Mouse (Mus musculus): ENCODE data around the gene Mrps2. TPM values are rescaled to one million over a fixed set of nuclear protein-coding genes. Genes with fewer than 3 reads are reported as not detected.
"Not testable (repeated sequence)": the region's sequence is repeated elsewhere in the genome, so short reads cannot be mapped to it uniquely, and the experiment has no call there.

Gene Mrps2
- polyA plus RNA-seq, 1 experiment from 2014 or later: 51.2 TPM

DNA sequence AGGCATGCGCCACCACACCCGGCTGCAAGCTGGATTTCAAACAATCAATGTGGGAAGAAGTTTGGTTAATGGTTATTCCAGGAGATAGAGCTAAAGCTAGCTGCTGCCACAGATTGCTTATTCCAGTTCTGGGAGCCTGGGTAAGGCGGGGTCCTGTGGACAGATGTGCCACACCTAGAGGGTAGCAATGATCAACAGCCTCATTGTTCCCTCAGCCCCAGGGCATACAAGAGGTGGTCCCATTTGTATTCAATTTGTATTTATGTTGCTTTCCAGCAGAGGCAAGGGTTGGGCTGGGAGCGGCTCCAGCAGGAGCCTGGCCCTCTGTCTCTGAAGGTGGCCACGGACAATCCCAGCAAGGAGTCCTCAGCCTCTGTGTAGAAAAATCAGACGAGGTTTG lies 38.4 kb downstream of the Mrps2 start:
- no peak overlapping the region for H3K4me3 ChIP-seq (replicated peaks; ENCODE audit: low read depth, low read length)
- H3K27ac ChIP-seq (replicated peaks; ENCODE audit: low read depth, low read length): no peak overlapping the region

GRCm38 (mm10) chr2:28511600-28511999 lies 43.7 kb downstream of the Mrps2 start:
- H3K27ac ChIP-seq (replicated peaks; ENCODE audit: low read depth, low read length); H3K9ac ChIP-seq (replicated peaks; ENCODE audit: low read length); H3K36me3 ChIP-seq (ENCODE audit: control insufficient read depth, insufficient read depth, low read length); H3K4me3 ChIP-seq (replicated peaks; ENCODE audit: low read depth, low read length); H3K27me3 ChIP-seq (ENCODE audit: control insufficient read depth, insufficient read depth, low read length); DNase-seq; ATAC-seq (ENCODE audit: low FRiP score, low TSS enrichment); H3K9me3 ChIP-seq (ENCODE audit: control insufficient read depth, low read length); H3K4me2 ChIP-seq (ENCODE audit: low read length): not testable (repeated sequence)
- H3K4me1 ChIP-seq (ENCODE audit: control insufficient read depth, insufficient read depth, low read length): peaks cover 20% of the 10 kb centered on the region
- WGBS: 52% methylated on average over 5 of the region's 5 CpGs

More for the DNA sequence above, 38.4 kb downstream of the Mrps2 start:
- Histone ChIP-seq H3K27me3 (ENCODE audit: control insufficient read depth, insufficient read depth, low read length) (no peaks in the 10 kb centered on the region), H3K9ac (replicated peaks; ENCODE audit: low read length) (no peak overlapping the region), H3K9me3 (ENCODE audit: control insufficient read depth, low read length) (no peaks in the 10 kb centered on the region), H3K36me3 (ENCODE audit: control insufficient read depth, insufficient read depth, low read length) (no peaks in the 10 kb centered on the region), H3K4me2 (ENCODE audit: low read length) (no peak overlapping the region), H3K4me1 (ENCODE audit: control insufficient read depth, insufficient read depth, low read length) (no peaks in the 10 kb centered on the region)
- no peak for ATAC-seq (ENCODE audit: low FRiP score, low TSS enrichment)
- 87% methylated on average over 6 of the region's 6 CpGs for WGBS
- DNase-seq: no peak

DNA sequence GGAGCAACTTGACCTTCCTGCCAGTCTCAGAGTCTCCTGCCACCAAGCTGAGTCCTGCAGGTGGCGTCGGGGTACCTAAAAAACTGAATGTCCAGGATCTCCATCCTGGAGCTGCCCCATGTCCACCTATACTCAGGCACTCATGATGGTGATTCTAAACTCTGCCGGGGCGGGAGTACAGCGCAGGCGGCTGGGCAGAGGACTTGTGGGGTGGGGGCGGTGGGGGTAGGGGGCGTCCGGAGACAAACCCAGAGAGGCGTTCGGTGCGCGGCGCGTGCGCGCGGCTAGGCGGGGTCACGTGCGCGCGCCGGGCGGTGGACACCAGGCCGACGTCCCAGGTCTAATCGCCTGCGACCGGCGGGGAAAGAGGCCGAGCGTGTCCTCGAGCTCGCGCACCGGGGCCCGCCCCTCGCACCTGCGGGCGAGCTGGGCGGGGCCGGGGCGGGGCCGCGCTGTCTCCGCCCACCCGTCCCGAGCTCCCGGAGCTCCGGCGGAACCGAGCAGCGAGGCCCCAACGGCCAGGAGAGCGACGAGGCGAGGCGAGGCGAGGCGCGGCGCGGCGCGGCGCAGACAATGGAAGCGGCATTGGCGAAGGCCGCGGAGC lies 45.0 kb downstream of the Mrps2 start, which contains the start of gene Ralgds:
Gene Ralgds (plus strand): TSS at position 328 of the 604 bp plus-strand sequence.
- WGBS: under 1% methylated on average over 55 of the region's 71 CpGs
- Histone ChIP-seq H3K9ac (replicated peaks; ENCODE audit: low read length) (peak within 1 kb of the TSS; percentile 97), H3K4me2 (ENCODE audit: low read length) (peak within 1 kb of the TSS; percentile 85), H3K27ac (replicated peaks; ENCODE audit: low read depth, low read length) (peak within 1 kb of the TSS; percentile 92), H3K9me3 (ENCODE audit: control insufficient read depth, low read length) (no peaks in the 10 kb centered on the region), H3K4me1 (ENCODE audit: control insufficient read depth, insufficient read depth, low read length) (peaks cover 28% of the 10 kb centered on the region), H3K36me3 (ENCODE audit: control insufficient read depth, insufficient read depth, low read length) (peaks cover 8% of the 10 kb centered on the region), H3K27me3 (ENCODE audit: control insufficient read depth, insufficient read depth, low read length) (no peaks in the 10 kb centered on the region), H3K4me3 (replicated peaks; ENCODE audit: low read depth, low read length) (peak within 1 kb of the TSS; percentile 92)
- DNase-seq: peak; percentile 87
- ATAC-seq (ENCODE audit: low FRiP score, low TSS enrichment): peak; percentile 72

- Histone ChIP-seq H3K27me3 (ENCODE audit: control insufficient read depth, insufficient read depth, low read length) (no peaks in the 10 kb centered on the region), H3K4me2 (ENCODE audit: low read length) (peak overlapping the region; percentile 85), H3K4me1 (ENCODE audit: control insufficient read depth, insufficient read depth, low read length) (peaks cover 36% of the 10 kb centered on the region), H3K36me3 (ENCODE audit: control insufficient read depth, insufficient read depth, low read length) (peaks cover 8% of the 10 kb centered on the region), H3K9me3 (ENCODE audit: control insufficient read depth, low read length) (no peaks in the 10 kb centered on the region), H3K4me3 (replicated peaks; ENCODE audit: low read depth, low read length) (peak overlapping the region; percentile 92), H3K27ac (replicated peaks; ENCODE audit: low read depth, low read length) (peak overlapping the region; percentile 92), H3K9ac (replicated peaks; ENCODE audit: low read length) (peak overlapping the region; percentile 97)
- DNase-seq (peak; percentile 68), ATAC-seq (ENCODE audit: low FRiP score, low TSS enrichment) (peak; percentile 35; the same call in 1 of the 2 replicates)
- WGBS: 5% methylated on average over 47 of the region's 47 CpGs
Measured at GRCm38 (mm10) chr2:28513431-28514370, 45.8 kb downstream of the Mrps2 start.

DNA sequence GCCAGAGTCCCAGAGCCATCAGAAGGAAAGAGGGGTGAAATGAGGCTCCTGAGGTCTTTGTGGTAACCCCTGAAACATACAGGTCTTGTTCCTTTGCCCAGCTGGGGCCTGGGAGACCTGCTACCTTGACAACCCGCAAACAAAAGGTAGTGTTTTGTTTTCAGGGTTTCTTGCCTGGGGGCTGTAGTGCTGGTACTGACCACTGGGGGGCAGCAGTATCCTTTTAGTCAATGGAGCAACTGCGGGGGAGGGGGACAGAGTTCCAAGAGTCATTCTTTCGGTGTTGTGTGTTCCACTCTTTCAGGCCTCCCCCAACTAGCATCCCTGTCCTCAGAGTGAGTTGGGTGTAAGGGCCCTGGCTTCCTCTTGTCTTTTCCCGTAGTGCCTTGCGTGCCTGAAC lies 46.6 kb downstream of the Mrps2 start:
- Histone ChIP-seq H3K4me1 (ENCODE audit: control insufficient read depth, insufficient read depth, low read length) (peaks cover 39% of the 10 kb centered on the region), H3K27me3 (ENCODE audit: control insufficient read depth, insufficient read depth, low read length) (no peaks in the 10 kb centered on the region), H3K27ac (replicated peaks; ENCODE audit: low read depth, low read length) (peak overlapping the region; percentile 92), H3K9me3 (ENCODE audit: control insufficient read depth, low read length) (no peaks in the 10 kb centered on the region), H3K4me2 (ENCODE audit: low read length) (peak overlapping the region; percentile 85), H3K4me3 (replicated peaks; ENCODE audit: low read depth, low read length) (peak overlapping the region; percentile 92), H3K36me3 (ENCODE audit: control insufficient read depth, insufficient read depth, low read length) (peaks cover 8% of the 10 kb centered on the region), H3K9ac (replicated peaks; ENCODE audit: low read length) (peak overlapping the region; percentile 97)
- WGBS: 22% methylated on average over 5 of the region's 5 CpGs
- ATAC-seq (ENCODE audit: low FRiP score, low TSS enrichment) (no peak; the same call in 1 of the 2 replicates), DNase-seq (peak; percentile 92)

- Histone ChIP-seq H3K9me3 (ENCODE audit: control insufficient read depth, low read length) (no peaks in the 10 kb centered on the region), H3K36me3 (ENCODE audit: control insufficient read depth, insufficient read depth, low read length) (peaks cover 18% of the 10 kb centered on the region), H3K27me3 (ENCODE audit: control insufficient read depth, insufficient read depth, low read length) (no peaks in the 10 kb centered on the region), H3K4me1 (ENCODE audit: control insufficient read depth, insufficient read depth, low read length) (peaks cover 42% of the 10 kb centered on the region), H3K27ac (replicated peaks; ENCODE audit: low read depth, low read length) (peak overlapping the region; percentile 50; the same call in 1 of the 2 replicates), H3K9ac (replicated peaks; ENCODE audit: low read length) (no peak overlapping the region), H3K4me2 (ENCODE audit: low read length) (peak overlapping the region; percentile 32; the same call in 1 of the 2 replicates), H3K4me3 (replicated peaks; ENCODE audit: low read depth, low read length) (no peak overlapping the region)
- DNase-seq (peak; percentile 75), ATAC-seq (ENCODE audit: low FRiP score, low TSS enrichment) (no peak)
- 45% methylated on average over 5 of the region's 5 CpGs for WGBS
Measured at GRCm38 (mm10) chr2:28517206-28517909, 49.5 kb downstream of the Mrps2 start.

- H3K4me1 ChIP-seq (ENCODE audit: control insufficient read depth, insufficient read depth, low read length): peaks cover 42% of the 10 kb centered on the region
- ATAC-seq (ENCODE audit: low FRiP score, low TSS enrichment): no peak
- H3K4me2 ChIP-seq (ENCODE audit: low read length): peak overlapping the region; percentile 32
- H3K36me3 ChIP-seq (ENCODE audit: control insufficient read depth, insufficient read depth, low read length): peaks cover 22% of the 10 kb centered on the region
- H3K27me3 ChIP-seq (ENCODE audit: control insufficient read depth, insufficient read depth, low read length): no peaks in the 10 kb centered on the region
- no peaks in the 10 kb centered on the region for H3K9me3 ChIP-seq (ENCODE audit: control insufficient read depth, low read length)
- WGBS: 10% methylated on average over 2 of the region's 2 CpGs
- no peak overlapping the region for H3K4me3 ChIP-seq (replicated peaks; ENCODE audit: low read depth, low read length)
- DNase-seq: peak; percentile 71
- peak overlapping the region; percentile 50 for H3K27ac ChIP-seq (replicated peaks; ENCODE audit: low read depth, low read length)
- no peak overlapping the region; the same call in 1 of the 2 replicates for H3K9ac ChIP-seq (replicated peaks; ENCODE audit: low read length)
Measured at GRCm38 (mm10) chr2:28518231-28518630, 50.4 kb downstream of the Mrps2 start.

- peaks cover 46% of the 10 kb centered on the region for H3K4me1 ChIP-seq (ENCODE audit: control insufficient read depth, insufficient read depth, low read length)
- H3K27ac ChIP-seq (replicated peaks; ENCODE audit: low read depth, low read length): 0 out of 2 replicates have a peak overlapping the region, but pooled peaks have one; percentile 13
- H3K36me3 ChIP-seq (ENCODE audit: control insufficient read depth, insufficient read depth, low read length): peaks cover 22% of the 10 kb centered on the region
- no peak overlapping the region for H3K4me2 ChIP-seq (ENCODE audit: low read length)
- 66% methylated on average over 5 of the region's 5 CpGs for WGBS
- H3K9me3 ChIP-seq (ENCODE audit: control insufficient read depth, low read length): no peaks in the 10 kb centered on the region
- ATAC-seq (ENCODE audit: low FRiP score, low TSS enrichment) (no peak), DNase-seq (no peak)
- no peak overlapping the region for H3K4me3 ChIP-seq (replicated peaks; ENCODE audit: low read depth, low read length)
- H3K27me3 ChIP-seq (ENCODE audit: control insufficient read depth, insufficient read depth, low read length): no peaks in the 10 kb centered on the region
- no peak overlapping the region for H3K9ac ChIP-seq (replicated peaks; ENCODE audit: low read length)
Measured at GRCm38 (mm10) chr2:28520581-28520980, 52.7 kb downstream of the Mrps2 start.

All from midbrain, embryonic 14.5 days (tissue).